Mouse (Mus musculus): Measurements from ENCODE around the gene Iqcn. TPM values are rescaled to one million over a fixed set of nuclear protein-coding genes. Genes with fewer than 3 reads are reported as not detected.

The Iqcn gene
- polyA plus RNA-seq, 1 experiment, result not detected

- no peak within 1 kb of the TSS for H3K4me3 ChIP-seq (replicated peaks)
- no peaks in the 10 kb centered on the region for H3K36me3 ChIP-seq (replicated peaks; ENCODE audit: low read length)
- H3K9me3 ChIP-seq, result no peaks in the 10 kb centered on the region
- peaks cover 34% of the 10 kb centered on the region for H3K27me3 ChIP-seq (replicated peaks)
- peaks cover 20% of the 10 kb centered on the region for H3K4me1 ChIP-seq
- no peak for TF ChIP-seq FLI1 (IDR thresholded peaks at IDR 0.05; ENCODE audit: low read length)
- TF ChIP-seq GATA1 (IDR thresholded peaks at IDR 0.05; ENCODE audit: borderline replicate concordance, low read length), result no peak
These were observed 20.4 kb downstream of the Iqcn start, which contains the start of gene Pde4c for GRCm38 (mm10) chr8:70723486-70724210. Gene Pde4c, plus strand, starts transcription at chr8:70723720.

DNA sequence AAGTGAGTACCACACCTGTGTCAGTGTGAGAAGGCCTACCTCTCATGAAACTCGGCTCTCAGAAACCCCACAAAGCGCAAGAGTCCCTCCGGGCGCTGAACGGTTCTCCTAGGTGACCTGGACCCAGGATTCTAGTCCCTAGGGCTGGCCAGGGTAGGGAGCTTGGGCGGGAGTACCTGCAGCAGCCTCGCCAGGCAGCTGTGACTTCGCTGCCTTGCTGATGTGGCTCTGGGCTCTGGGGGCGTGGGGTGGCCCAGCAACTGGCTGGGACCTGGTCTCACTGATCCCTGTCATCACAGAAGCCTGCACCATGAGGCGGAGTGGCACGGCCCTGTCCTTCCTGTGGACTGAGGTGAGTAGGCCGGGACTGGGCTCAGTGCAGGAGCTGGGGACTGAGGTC lies 21.0 kb downstream of the Iqcn start:
- H3K4me1 ChIP-seq, result peaks cover 19% of the 10 kb centered on the region
- no peak overlapping the region for H3K4me3 ChIP-seq (replicated peaks)
- no peaks in the 10 kb centered on the region for H3K36me3 ChIP-seq (replicated peaks; ENCODE audit: low read length)
- no peak for TF ChIP-seq FLI1 (IDR thresholded peaks at IDR 0.05; ENCODE audit: low read length)
- H3K27me3 ChIP-seq (replicated peaks), result peaks cover 39% of the 10 kb centered on the region
- no peaks in the 10 kb centered on the region for H3K9me3 ChIP-seq

GRCm38 (mm10) chr8:70725792-70726447 lies 22.7 kb downstream of the Iqcn start:
- no peaks in the 10 kb centered on the region for H3K9me3 ChIP-seq
- TF ChIP-seq GATA1 (IDR thresholded peaks at IDR 0.05; ENCODE audit: borderline replicate concordance, low read length) (no peak), FLI1 (IDR thresholded peaks at IDR 0.05; ENCODE audit: low read length) (no peak)
- H3K27me3 ChIP-seq (replicated peaks), result peaks cover 54% of the 10 kb centered on the region
- H3K4me3 ChIP-seq (replicated peaks), result no peak overlapping the region
- H3K36me3 ChIP-seq (replicated peaks; ENCODE audit: low read length), result no peaks in the 10 kb centered on the region
- H3K4me1 ChIP-seq, result peaks cover 21% of the 10 kb centered on the region

- no peaks in the 10 kb centered on the region for H3K9me3 ChIP-seq
- peaks cover 21% of the 10 kb centered on the region for H3K4me1 ChIP-seq
- H3K27me3 ChIP-seq (replicated peaks), result peaks cover 62% of the 10 kb centered on the region
- no peak for TF ChIP-seq GATA1 (IDR thresholded peaks at IDR 0.05; ENCODE audit: borderline replicate concordance, low read length)
- no peaks in the 10 kb centered on the region for H3K36me3 ChIP-seq (replicated peaks; ENCODE audit: low read length)
- H3K4me3 ChIP-seq (replicated peaks), result no peak overlapping the region
These were observed 23.5 kb downstream of the Iqcn start for GRCm38 (mm10) chr8:70726721-70727120.

DNA sequence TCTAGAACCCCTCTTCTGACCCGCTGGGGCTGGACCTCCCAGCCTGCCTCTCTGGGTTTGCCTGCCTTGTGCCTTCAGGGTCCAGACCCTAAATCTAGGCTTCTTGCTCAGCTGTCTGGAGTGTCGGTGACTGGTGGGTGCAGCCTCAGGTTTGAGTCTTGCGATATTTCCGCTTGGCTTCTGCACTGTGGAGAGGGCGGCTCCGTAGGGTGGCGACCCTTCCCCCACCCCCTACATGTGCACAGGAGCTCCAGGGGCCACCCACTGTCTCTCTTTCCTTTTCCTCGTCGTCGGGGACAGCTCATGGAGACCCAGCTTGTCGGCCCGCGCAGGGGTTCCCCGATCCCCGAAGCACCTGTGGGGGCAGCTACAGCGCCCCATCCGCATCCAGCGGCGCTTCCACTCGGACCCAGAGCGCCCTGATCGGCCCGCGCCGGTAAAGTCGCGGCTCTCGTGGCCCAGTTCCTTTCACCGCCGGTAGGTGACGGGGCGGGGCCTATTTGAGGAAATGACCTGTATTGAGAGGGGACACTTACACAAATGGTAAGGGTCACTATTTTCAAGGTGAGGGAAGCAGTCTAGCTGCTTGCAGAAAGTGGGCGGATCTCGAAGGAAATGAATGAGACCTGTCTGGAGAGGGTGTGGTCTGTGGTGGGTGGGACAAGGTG lies 26.7 kb downstream of the Iqcn start:
- Histone ChIP-seq H3K27me3 (replicated peaks) (peaks cover 71% of the 10 kb centered on the region), H3K4me1 (peaks cover 21% of the 10 kb centered on the region), H3K9me3 (no peaks in the 10 kb centered on the region), H3K36me3 (replicated peaks; ENCODE audit: low read length) (no peaks in the 10 kb centered on the region), H3K4me3 (replicated peaks) (peak overlapping the region; percentile 88)
- TF ChIP-seq GATA1 (IDR thresholded peaks at IDR 0.05; ENCODE audit: borderline replicate concordance, low read length), result no peak
- TF ChIP-seq FLI1 (IDR thresholded peaks at IDR 0.05; ENCODE audit: low read length), result no peak

GRCm38 (mm10) chr8:70730956-70731355 lies 27.7 kb downstream of the Iqcn start:
- Histone ChIP-seq H3K4me1 (peaks cover 21% of the 10 kb centered on the region), H3K4me3 (replicated peaks) (no peak overlapping the region), H3K36me3 (replicated peaks; ENCODE audit: low read length) (no peaks in the 10 kb centered on the region), H3K9me3 (no peaks in the 10 kb centered on the region), H3K27me3 (replicated peaks) (peaks cover 70% of the 10 kb centered on the region)
- TF ChIP-seq GATA1 (IDR thresholded peaks at IDR 0.05; ENCODE audit: borderline replicate concordance, low read length) (no peak), FLI1 (IDR thresholded peaks at IDR 0.05; ENCODE audit: low read length) (no peak)

- TF ChIP-seq FLI1 (IDR thresholded peaks at IDR 0.05; ENCODE audit: low read length) (no peak), GATA1 (IDR thresholded peaks at IDR 0.05; ENCODE audit: borderline replicate concordance, low read length) (no peak)
- Histone ChIP-seq H3K36me3 (replicated peaks; ENCODE audit: low read length) (no peaks in the 10 kb centered on the region), H3K4me3 (replicated peaks) (no peak overlapping the region), H3K9me3 (no peaks in the 10 kb centered on the region), H3K27me3 (replicated peaks) (peaks cover 48% of the 10 kb centered on the region), H3K4me1 (peaks cover 5% of the 10 kb centered on the region; the same call in 1 of the 2 replicates)
These were observed 34.4 kb downstream of the Iqcn start for GRCm38 (mm10) chr8:70737705-70738104.

GRCm38 (mm10) chr8:70738211-70738610 lies 35.0 kb downstream of the Iqcn start:
- no peaks in the 10 kb centered on the region for H3K36me3 ChIP-seq (replicated peaks; ENCODE audit: low read length)
- H3K4me1 ChIP-seq, result peaks cover 8% of the 10 kb centered on the region
- TF ChIP-seq GATA1 (IDR thresholded peaks at IDR 0.05; ENCODE audit: borderline replicate concordance, low read length), result no peak
- TF ChIP-seq FLI1 (IDR thresholded peaks at IDR 0.05; ENCODE audit: low read length), result no peak
- no peaks in the 10 kb centered on the region for H3K9me3 ChIP-seq
- peaks cover 48% of the 10 kb centered on the region for H3K27me3 ChIP-seq (replicated peaks)
- H3K4me3 ChIP-seq (replicated peaks), result no peak overlapping the region

DNA sequence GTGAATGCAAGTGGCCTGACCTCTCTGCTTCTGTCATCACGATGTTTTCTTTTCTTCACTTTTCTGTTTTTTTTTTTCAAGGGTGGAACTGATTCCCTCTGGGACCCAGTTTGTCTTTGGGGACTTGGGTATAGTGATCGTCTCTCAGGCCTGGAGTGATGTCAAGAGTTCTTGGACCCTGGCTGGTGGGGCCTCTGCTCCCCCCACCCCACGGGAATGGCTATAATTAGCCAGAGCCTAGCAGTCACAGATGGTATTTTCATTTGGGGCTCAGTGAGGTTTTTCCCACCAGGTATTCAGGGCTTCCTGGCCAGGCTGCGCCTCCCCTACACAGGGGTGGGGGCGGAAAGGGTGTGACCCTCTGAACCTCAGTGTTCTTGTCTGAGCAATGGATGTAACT lies 38.4 kb downstream of the Iqcn start:
- no peaks in the 10 kb centered on the region for H3K36me3 ChIP-seq (replicated peaks; ENCODE audit: low read length)
- TF ChIP-seq GATA1 (IDR thresholded peaks at IDR 0.05; ENCODE audit: borderline replicate concordance, low read length), result no peak
- no peak for TF ChIP-seq FLI1 (IDR thresholded peaks at IDR 0.05; ENCODE audit: low read length)
- H3K27me3 ChIP-seq (replicated peaks), result peaks cover 76% of the 10 kb centered on the region
- no peak overlapping the region for H3K4me3 ChIP-seq (replicated peaks)
- no peaks in the 10 kb centered on the region for H3K9me3 ChIP-seq
- H3K4me1 ChIP-seq, result peaks cover 31% of the 10 kb centered on the region

GRCm38 (mm10) chr8:70742176-70742575 lies 38.9 kb downstream of the Iqcn start:
- H3K9me3 ChIP-seq, result no peaks in the 10 kb centered on the region
- no peak for TF ChIP-seq FLI1 (IDR thresholded peaks at IDR 0.05; ENCODE audit: low read length)
- no peak for TF ChIP-seq GATA1 (IDR thresholded peaks at IDR 0.05; ENCODE audit: borderline replicate concordance, low read length)
- H3K27me3 ChIP-seq (replicated peaks), result peaks cover 78% of the 10 kb centered on the region
- peaks cover 29% of the 10 kb centered on the region for H3K4me1 ChIP-seq
- no peaks in the 10 kb centered on the region for H3K36me3 ChIP-seq (replicated peaks; ENCODE audit: low read length)
- H3K4me3 ChIP-seq (replicated peaks), result no peak overlapping the region
